Mouse (Mus musculus) liver, adult 2 months (tissue): ENCODE results near the gene Gm45785.

ENCODE experiments used
- CTCF ChIP-seq: fragments of 200-500 bp; IDR thresholded peaks from 2 replicates; pipeline ENCODE4 v1.5.1; 2011; ENCODE audit warnings: low read depth, low read length, control low read depth
- POLR2A ChIP-seq: fragments of 200-500 bp; IDR thresholded peaks from 2 replicates; pipeline ENCODE4 v1.6.1; 2011; ENCODE audit warnings: low read length, control low read depth; ENCODE audit not compliant: insufficient read depth; ENCODE audit errors: extremely low read depth

- TF ChIP-seq CTCF, result no peak
- no peak for TF ChIP-seq POLR2A
Observed at GRCm38 (mm10) chr7:140847755-140848580, 8.2 kb downstream of the Gm45785 start, which contains the start of gene Odf3.
